Mouse (Mus musculus) WW6 (cell line): ENCODE measurements around the gene Cfap70.

Experiments
- DNase-seq: peaks from one replicate; pipeline ENCODE4 v3.0.0-alpha.2; 2013; ENCODE audit warnings: low read depth, low spot score

Gene Cfap70

DNA sequence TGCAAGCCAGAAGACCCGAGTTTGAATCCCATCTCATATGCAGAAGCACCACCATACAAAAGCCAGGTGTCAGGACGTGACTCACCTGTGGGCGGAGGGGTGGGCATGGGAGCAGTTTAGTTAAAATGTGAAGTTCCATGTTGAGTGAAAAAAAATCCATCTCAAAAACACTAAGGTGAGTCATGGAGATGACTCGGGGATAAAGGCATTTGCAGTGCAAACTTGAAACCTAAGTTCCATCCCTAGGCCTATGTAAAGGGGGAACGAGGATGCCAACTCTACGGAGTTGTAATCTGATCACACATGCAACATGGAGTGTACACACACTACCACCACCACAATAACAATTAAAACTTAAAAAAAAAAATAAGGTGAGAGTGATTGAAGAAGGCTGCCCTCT is 29.0 kb downstream of the Cfap70 start:
- no peak for DNase-seq

DNA sequence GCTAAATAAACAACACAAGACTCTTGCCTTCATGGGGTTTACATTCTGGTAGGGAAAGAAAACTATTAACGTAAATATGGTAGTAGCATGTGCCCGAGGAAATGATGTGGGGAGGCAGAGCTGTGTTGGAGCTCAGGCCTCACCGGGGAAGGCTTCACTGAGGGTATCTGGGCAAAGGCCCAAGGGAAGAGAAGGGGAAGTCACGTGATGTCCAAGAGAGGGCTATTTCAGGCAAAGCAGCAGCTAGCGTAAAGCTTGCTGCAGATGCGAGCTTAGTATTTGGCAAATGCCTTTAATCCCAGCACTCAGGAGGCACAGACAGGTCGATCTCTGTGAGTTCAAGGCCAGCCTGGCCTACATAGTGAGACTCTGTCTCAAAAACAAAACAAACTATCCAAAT is 29.8 kb downstream of the Cfap70 start:
- DNase-seq, result no peak

DNA sequence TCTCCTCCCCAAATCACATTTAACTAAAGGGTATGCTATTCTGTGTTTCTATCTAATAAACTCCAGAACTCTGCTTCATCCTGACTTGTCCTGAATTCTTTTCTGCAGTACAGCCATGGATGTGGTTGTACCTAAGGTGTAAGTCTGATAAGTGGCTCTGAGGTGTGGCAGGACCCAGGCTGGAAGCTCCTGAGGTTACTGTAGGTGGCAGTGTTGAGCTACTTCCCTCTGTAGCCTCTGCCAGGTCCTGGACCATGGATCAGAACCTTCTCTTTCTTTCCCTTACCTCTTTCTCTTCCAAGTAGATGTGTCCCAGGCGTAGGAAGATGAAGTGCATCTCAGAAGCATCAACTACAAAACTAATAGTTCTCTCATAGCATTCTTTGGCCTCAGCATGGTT is 52.0 kb downstream of the Cfap70 start:
- DNase-seq, result no peak

DNA sequence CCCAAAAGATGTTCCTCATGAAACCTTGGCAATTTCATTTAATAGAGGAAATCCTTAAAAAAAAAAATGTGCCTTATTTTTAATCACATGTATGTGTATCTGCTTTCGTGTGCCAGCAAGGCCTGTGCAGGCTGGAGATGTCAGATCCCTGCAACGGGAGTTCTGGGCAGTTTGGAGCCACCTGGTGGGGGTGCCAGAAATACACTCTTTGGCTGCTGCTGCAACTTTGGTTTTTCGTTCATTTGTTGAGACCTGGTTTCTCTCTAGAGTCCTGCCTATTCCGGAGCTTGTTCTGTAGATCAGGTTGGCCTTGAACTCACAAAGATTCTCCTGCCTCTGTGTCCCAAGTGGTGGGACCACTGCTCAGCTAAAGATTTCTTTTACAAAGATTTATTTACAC is 53.2 kb downstream of the Cfap70 start:
- no peak for DNase-seq

DNA sequence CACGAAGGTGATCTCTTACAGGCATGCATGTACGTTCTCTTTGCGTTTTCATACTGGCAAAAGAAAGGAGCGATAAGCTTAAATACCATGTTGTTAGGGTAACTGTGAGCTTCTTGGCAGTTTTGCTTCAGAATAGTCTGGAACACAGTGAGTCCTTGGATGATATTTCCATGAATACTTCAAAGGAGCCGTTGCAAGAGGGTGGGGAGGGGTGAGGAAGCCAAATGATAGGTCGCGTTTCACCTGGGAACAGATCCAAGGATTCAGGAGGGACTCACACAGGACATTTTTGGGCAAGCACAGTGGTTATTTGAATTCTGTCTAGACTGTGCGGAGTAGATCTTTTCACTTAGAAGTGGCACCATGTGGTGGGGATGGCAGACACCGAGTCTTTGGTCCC is 54.8 kb downstream of the Cfap70 start:
- DNase-seq, result no peak

DNA sequence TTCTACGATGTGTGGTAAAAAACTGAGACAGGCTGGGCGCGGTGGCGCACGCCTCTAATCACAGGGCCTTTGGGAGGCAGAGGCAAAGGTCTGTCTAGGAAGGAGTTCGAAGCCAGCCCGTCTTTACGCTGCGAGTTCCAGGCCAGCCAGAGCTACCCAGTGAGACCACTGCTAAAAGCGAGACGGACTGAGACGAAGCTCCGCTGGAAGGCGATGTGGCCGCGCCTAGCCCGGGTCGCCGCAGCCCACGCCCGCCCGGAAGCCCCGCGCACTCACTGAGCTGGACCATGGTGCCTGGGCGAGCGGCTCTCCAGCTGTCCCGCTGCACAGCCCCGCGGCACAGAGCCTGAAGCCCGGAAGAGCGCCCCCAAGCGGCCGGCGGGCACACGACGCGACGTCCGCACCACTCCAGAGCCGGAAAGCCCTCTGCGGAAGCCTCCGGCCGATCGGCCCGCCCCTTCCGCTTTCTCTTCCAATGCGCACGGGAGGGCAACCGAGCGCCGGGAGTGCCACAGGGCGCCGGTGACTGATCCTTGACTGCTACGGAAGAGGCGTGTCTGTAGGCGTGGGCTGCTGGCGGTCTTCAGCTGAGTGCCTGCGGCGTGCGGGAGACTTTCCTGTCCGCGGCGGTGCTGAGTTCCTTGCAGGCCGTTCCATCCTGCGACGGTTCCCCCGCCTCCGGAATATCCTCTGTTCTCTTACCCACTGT is 58.7 kb downstream of the Cfap70 start, which contains the start of gene Mrps16:
Mrps16 (minus strand) TSS at position 430 of the 709 bp plus-strand sequence.
- peak; percentile 89 for DNase-seq

DNA sequence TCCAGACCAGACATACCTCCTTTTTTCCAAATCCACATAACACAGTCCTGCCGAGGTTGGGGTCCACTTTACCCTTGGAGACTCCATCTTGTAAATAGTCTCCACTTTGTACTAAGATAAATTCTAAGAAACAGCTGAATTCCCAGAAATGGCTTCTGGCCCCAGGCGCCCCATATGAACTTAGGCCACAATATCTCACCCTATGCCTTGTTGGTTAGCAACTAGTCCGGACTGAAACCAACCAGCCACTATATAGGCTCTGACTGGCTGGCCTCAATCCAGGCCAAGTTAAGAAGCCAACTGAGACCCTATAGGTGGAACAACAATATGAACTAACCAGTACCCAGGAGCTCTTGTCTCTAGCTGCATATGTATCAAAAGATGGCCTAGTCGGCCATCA is 59.7 kb downstream of the Cfap70 start:
- no peak for DNase-seq

DNA sequence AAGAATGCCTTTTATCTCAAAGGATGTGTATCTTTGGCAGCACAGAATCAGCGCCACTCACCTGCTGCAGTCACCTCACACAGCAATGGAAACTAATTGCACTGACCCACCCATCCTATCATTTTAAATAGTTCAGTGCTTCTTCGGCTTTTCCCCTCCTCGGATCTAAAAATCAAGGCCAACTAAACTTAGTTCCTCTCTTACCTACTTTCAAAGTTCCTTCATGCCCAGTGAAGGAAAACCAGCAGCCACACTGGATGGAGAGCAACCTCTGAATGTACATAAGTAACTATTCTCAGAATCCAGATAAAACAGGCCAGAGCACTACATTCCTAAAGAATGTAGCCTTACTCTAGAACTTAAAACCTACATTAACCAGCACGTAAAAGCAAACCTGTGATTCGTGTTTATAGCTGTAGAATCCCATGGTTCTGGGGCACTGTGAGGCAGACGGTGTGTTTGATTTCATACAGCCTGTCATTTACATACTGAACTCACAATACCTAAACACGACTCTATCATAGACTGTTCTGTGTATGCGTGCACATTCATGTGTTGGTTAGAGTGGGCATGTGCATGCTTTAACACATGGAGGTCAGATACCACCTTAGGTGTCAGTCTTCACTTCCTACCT is 62.5 kb downstream of the Cfap70 start:
- no peak for DNase-seq

DNA sequence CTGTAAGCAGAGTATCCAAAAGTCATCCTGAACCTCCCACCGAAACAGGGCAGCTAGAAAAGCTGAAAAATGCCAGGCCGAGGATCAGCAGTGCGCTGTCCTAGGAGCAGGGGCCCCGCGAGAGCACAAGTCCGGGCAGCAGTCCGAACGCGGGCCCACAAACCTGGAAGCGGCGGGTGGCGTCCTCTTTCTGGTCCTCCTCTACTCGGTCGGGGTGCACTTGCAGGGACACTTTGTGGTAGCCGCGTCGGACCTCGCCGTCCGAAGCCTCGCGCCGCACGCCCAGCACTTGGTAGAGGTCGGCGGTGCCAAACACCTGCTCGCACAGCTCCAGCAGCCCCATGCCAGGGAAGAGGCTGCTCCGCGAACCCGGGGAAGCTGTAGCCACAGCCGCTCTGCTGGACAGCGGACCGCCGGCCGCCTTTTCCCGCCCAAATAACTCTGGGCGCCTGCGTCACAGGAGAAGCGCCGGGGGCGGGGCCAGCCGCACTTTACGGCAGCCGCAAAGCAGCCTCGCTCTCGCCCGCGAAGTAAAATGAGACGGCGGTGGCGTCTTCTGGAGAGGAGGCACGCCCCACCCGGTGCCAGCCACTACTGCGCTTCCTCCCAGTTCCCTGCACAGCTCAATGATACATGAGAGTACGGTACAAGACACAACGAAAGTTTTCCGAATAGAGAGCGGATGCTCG is 63.4 kb downstream of the Cfap70 start, which contains the start of gene Dnajc9:
Dnajc9 (minus strand) TSS at position 470 of the 689 bp plus-strand sequence.
- DNase-seq, result peak; percentile 78

DNA sequence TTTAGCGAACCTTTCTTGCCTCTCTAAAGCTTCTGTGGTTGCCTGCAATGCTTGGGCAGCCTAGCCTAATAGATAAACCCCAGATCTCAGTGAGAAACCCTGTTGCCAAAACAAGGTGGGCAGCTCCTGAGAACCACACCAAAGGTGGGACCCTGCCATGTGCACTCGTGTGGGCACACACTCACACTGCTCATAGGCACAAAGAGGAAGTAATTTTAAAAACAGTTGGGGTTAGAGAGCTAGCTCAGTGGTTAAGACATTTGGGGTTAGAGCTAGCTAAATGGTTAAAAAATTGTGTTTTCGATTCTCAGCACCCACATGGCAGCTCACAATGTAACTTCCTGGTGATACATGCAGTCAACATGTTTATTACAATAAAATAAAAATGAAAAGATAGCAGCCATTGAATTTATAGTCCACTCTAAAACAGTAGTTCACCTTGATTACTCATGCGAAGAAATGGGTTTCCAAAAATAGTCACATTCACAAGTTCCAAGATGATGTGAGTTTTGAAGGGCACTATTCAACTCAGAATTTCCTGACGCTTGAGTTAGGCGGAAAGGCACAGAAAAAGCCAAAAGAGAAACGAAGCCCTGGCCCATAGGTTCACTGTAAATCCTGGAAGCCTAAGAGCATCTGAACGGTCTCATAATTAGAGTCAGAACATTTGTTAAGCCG is 72.1 kb downstream of the Cfap70 start:
- no peak for DNase-seq

DNA sequence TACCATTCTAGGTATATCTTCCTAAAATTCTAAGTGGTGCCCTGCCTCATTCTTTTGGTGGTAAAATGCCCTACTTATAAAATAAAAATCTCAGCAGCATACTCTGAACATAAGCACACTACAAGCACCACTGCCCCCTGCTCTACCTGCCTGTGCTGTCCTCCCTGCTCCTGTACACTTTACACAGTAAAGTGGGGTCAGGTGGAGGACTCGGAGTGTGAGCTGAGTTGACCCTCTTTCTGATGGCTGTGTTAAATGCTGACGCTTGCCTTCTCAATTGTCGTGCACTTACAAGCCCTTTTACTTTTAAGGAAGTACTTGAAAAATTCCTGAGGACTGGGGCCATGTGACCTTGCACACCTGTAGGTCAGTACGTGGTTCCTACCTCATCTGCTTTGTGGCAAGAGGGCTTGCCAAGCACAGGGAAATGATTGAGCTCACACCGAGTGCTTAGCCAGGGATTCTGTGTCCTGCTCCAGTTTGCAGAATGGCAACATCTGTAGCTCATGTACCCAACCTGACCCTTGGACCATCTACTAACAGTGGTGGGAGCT is 72.9 kb downstream of the Cfap70 start:
- no peak for DNase-seq

DNA sequence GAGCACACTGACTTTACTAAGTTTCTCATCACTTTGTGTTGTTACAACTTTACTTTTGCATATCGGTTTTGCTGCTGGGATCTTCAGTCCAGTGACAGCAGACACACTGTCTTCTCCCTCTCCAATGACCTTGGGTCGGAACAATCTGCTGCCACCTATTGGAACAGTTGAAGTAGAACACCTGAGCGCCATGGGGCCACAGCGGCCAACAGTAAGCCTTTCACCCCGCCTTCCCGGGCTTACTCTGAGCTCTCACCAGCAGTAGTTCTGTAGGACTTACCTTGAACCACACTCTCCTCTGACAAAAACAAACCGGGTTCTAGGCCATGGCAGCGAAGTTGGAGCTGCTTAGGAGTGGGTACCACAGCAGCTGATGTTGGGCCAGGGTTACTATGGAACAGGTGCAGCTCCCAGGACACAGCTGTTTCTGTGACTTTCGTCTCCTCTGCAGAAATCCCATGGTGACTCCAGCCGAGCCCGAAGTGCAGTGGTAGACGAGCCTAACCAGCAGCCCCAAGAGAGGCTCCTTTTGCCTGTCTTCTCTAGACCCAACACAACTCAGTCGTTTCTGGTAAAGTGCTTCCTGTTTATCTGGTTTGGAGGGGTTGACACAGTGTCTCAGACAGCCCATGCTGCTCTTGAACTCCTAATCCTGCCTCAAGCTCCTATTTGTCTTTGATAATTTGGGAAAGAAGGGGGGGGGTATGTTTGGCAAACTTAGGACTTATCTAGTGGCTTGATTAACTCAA is 73.5 kb downstream of the Cfap70 start:
- peak; percentile 61 for DNase-seq

DNA sequence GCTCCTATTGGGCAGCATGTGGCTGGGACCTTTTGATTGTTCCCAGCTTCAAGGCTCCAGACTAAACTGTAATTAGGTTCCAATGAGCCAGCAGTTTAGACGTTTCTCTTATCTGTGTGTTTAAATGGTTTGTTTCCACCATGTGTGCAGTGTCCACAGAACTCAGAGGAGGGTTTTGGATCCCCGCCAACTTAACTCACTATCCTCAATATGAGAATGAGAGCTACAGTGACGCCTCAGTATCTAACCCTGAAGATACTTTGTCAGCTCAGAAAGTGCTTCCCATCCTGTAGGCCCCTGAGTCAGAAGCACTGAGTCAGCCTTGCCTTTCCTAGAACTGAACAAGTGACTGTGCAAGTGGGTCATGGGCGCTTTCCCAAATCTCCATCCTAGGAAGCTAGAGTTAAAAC is 74.9 kb downstream of the Cfap70 start:
- DNase-seq, result no peak

DNA sequence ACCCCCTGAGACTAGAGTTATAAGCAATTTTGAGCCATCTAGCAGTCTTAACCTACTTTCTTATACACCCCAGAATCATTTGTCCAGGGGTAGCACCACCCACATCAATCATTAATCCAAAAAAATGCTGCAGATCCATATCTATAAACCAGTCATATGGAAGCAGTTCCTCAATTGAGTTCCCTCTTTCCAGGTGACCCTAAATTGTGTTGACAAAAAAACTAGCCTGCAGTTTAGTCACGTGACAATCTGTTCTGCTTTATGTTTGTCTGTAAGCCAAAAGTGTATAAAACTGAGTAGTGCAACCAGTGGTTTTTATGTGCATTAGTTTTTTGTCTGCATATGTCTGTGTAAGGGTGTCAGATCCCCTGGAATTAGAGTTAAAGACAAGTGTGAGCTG is 80.2 kb downstream of the Cfap70 start:
- no peak for DNase-seq

DNA sequence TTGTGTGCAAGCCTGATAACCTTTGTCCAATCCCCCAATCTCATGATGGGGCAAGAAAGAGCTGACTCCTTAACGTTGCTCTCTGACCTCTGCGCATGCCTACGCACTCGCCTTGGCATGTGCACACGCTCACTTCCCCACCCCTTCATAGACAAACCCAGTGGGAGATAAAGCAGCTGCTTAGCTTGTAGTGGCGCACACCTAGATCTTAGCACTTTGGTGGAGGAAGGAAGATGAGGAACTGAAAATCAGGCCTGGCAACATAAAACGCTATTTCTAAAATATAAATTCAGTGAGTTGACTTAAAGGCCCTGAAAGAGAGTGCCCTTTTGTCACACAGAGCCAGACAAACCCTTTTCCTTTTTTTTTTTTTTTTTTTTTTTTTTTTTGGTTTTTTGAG is 81.2 kb downstream of the Cfap70 start:
- DNase-seq, result no peak

DNA sequence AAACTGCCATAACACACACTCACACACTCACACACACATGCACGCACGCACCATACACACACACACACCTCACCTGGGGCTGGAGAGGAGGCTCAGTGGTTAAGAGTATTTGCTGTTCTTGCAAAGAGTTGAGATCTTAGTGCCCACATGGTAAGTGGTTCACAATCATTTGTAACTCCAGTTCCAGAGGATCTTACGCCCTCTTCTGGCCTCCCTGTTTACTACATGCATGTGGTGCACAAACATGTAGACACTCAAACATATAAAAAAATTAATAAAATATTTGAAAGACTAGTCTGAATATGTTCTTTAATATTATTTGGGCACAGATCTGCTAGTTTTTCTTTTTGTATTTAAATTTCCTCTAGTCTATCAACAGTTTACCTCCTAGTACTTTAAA is 83.8 kb downstream of the Cfap70 start:
- no peak for DNase-seq

DNA sequence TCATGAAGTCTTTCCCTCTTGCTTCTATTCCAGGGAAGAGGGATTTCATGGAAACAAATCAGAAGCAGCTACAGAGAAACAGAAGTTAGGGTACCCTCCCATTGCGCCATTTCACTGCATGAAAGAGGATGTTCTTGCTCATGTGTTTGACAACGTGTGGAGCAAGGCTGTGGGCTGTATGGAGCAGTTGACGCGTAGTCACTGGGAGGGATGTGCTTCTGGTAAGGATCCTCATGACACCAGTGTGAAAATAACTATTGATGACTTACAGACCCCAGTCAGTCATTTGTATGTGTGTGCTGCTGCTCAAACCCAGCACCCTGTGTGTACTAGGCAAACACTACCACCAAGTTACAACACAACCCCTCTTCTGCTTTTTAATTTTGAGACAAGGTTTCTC is 88.8 kb downstream of the Cfap70 start:
- no peak for DNase-seq

DNA sequence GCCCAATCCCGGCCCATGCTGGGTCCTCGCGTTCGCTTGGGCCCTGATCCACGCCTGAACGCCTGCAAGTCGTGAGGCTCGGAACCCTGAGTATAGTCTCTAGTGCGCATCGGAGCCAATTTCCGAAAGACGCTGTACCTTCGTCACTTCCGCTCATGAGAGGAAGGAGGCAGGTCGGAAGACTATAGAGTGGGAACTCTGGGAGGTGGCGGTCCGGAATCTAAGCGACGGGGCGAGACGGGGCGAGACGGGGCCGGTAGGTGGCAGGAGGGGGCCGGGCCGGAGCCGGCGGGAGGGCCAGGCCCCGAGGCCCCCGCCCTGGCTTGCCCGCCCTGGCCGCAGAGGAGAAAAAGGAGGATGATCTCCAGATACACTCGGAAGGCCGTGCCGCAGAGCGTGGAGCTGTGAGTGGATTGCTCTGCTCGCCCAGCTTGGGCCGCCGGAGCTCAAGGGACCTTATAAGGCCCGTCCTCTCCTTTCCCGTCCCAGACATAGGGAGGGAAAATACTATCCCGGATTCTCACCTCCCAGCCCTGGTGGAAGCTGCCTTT is 104.0 kb downstream of the Cfap70 start, which contains the start of the genes Ecd and Fam149b:
Ecd (minus strand) TSS at position 131 of the 551 bp plus-strand sequence.
Fam149b (plus strand) TSS at position 172 of the 551 bp plus-strand sequence.
- DNase-seq, result peak; percentile 87

DNA sequence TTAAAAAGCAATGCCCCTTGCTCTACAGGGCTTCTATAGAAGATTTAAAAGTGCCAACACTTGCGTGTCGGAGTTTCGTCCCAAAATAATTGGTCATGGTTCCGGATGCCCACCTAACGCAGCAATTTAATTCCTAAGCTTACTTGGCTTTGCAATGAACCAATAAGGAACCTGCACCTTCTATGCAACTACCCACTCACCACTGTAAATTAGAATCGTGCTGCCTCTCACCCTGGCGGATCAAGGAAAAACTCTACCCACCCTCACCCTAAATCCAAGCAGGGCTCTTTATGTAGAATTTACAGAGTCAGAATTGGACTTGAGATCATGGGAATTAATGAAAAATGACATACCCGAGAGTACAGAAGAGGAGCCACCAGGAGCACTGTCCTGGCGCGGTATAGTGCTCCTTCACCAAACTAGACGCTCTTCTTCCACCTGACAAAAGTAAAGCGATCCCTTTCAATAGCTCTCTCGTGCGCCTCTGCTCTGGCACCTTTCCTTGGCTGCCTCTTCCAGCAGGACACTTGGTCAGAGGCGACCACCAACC is 104.5 kb downstream of the Cfap70 start:
- DNase-seq, result no peak

DNA sequence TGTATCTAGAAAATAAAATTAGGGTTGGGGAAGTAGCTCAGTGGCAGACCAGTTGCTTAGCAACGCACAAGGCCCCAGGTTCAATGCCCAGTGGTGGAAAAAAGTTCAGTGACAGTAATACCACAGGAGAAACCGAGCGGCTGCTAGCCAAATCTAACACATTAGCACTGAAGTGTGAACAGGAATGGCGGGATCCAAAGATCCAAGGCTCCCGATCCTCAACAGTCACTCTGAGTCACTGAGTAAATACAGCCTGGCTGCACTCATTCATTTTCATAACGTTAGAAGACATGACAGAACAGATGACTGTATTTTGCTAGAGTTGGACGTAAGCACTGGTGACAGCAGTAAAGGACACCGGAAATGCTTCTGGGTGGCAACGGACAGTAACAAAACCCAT is 106.1 kb downstream of the Cfap70 start:
- no peak for DNase-seq
